Mouse (Mus musculus) hindlimb bud, embryonic 11.5 days (tissue): ENCODE results near the gene Prdm15.

Source experiments
- DNase-seq: peaks from one replicate; pipeline ENCODE4 v3.0.0-alpha.2; 2012; ENCODE audit warnings: low read depth, low spot score; ENCODE audit errors: extremely low spot score

Prdm15 gene

DNA sequence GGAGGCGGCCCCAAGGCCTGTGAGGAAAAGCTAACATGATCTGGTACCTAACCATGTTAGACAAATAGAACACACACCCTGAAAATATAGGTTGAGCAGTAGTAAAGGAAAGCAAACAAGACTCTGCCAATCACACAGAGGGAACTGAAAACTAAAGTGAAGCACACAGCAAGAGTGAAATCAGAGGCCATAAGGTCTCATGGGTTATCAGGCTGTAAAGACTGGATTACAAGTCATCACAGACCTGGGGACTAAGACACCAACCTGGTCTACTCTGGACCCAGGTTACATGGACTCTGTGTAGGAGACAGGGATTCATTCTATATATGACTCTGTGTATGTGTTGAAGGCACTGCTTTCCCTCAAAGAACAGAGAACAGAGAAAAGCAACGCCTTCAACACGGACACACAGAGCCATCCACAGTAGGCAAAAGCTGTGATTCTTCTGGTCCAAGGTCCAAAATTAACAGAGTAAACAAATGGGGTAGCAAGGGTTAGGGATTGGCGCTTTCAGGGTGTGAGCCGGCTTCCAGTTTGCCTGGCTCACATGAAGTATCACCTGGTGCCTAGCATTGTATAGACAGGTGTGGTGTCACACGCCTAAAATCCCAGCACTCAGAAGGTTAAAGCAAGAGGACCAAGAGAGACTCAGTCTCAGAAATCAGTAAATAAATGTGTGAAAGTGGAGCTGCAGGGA lies 28.2 kb downstream of the Prdm15 start:
- DNase-seq: no peak

DNA sequence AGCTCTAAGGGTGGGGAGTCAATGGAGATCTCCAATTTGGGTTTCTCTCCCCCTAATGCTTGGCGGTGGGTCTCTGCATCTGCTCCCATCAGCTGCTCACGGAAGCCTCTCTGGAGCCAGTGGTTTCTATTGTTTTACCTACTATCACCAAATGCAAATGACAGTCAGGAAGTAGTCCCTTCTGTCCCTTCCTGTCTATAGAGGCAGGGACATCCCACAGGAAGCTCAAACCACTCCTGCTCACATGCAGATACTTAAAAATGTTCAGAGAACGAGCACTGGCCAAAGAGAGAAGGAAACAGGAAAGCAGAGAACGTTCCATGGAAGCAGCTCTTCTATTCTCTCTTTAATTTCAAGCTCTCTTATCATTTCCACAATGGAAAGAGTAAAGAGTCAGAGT lies 32.1 kb downstream of the Prdm15 start:
- DNase-seq: no peak

DNA sequence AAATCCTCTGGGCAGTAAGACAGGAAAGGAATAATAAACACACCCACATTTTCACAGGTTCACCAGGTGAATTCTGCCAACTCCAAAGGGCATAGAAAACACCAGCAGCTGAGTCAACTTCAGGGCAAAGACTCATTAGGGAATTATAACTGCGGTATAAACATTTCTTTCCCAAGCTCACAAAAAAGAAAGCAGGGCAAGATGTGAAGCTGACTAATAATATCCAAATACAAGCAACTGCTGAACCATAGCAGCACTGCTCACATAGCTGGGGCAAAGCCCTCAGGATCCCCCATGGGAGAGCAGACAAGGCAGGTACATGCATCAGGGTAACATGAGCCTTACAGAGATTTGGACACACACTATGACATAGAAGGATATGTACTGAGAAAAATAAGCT lies 34.2 kb downstream of the Prdm15 start:
- no peak for DNase-seq

DNA sequence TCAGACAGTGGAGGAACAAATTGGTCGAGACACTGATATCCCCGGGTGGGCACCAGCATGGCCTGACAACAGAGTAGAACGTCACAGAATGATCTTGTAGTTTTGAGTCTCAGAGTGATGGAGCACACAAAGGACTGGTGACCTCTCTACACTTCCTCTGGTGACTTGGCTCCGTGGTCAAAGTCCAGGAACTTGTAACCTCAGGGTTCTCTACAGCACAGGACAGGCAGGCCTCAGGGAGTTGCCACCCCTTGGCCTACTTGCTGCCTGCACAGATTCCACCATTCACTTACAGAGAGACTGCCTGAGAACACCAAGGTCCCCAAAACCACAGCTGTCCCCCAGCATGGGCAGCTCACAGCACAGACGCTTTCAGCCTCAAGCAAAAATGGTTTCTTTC lies 36.4 kb downstream of the Prdm15 start:
- no peak for DNase-seq

DNA sequence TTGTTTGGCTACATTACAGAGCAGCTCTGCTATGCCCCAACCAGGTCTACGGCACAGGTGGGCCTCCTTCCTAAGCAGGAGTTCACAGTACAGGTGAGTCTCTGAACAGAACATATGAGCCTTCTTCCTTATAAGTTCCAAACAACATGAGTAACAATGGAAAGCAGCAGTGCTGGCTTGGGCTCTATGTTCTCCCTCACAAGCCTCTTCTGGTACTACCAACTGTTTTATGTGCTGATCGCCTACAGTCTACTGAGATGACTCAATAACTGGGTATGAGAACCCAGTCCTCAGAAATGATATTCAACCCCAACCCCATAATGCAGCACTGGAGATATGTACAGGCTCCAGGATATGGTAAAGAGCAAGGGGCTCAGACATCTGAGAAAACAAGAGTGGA lies 37.6 kb downstream of the Prdm15 start:
- DNase-seq: no peak

DNA sequence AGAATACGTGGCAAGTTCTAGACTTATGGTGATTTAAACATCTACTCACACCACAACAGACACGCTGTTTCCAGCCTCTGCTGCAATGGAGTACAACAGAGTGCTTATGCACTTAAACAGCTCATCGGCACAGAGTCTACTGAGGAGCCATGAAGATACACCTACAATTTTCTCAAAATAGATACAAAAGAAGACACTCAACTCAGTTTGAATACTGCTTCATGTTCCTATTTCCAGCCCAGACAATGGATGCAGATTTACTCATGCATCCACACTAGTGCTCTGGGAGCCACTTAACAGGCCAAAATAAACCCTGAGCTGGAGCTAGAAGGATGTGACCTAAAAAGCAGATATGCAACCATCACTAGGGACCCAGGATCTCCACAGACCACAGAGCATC lies 42.8 kb downstream of the Prdm15 start:
- DNase-seq: no peak

DNA sequence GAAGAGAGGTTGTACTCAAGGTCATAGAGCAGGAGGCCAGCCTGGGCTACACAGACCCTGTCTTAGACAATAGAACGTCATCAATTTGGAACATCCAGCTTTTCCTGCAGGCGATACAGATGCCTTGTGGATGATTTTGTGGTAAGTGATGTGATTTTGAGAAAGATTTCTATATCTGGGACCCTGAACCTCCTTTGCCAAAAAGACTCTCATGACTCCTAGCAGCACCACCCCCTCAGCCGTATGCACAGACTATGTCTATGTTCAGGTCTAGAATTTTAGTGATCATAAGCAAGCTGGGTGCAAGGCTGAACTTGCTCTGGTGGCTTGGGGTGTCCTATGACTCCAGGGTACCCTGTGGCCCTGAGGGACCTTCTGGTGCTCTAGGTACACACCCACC lies 46.0 kb downstream of the Prdm15 start:
- DNase-seq: no peak

DNA sequence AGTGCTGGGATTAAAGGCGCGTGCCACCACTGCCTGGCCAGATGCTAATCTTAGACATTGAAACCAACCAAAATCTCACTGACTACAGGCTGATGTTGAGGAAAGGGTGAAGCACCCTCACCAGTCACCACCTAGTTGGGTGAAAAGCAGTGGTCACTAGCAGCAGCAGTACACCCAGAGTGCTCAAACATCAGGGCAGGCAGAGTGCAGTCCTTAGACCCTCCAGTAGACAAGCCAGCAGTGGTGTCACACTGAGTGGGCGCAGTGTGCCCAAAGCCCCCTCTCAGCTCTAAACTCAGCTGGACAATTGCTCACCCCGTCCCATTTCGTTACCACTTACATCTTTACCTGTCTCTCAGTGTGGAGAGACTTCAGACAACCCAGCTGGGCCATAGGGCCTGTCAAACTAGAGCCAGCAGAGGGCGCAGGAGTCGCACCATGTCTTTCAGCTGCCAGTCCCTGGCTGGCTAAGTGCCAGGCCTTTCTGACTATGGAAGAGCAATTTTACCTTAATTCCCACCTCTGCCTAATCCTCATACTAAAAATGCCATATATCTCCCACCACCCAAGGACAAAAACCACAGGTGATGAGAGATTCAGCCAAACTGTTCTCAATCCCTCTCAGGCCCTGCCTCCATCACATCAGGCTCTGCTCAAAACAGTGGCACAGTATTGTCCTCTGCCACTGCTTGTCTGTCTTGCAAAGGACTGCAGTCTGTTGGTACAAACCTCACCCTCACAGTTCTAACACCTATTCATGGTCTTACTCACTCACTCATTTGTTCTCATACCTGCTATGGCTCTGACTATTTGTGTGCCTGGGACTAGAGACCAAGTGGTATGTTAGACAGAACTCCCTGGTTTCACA lies 46.7 kb downstream of the Prdm15 start:
- no peak for DNase-seq

DNA sequence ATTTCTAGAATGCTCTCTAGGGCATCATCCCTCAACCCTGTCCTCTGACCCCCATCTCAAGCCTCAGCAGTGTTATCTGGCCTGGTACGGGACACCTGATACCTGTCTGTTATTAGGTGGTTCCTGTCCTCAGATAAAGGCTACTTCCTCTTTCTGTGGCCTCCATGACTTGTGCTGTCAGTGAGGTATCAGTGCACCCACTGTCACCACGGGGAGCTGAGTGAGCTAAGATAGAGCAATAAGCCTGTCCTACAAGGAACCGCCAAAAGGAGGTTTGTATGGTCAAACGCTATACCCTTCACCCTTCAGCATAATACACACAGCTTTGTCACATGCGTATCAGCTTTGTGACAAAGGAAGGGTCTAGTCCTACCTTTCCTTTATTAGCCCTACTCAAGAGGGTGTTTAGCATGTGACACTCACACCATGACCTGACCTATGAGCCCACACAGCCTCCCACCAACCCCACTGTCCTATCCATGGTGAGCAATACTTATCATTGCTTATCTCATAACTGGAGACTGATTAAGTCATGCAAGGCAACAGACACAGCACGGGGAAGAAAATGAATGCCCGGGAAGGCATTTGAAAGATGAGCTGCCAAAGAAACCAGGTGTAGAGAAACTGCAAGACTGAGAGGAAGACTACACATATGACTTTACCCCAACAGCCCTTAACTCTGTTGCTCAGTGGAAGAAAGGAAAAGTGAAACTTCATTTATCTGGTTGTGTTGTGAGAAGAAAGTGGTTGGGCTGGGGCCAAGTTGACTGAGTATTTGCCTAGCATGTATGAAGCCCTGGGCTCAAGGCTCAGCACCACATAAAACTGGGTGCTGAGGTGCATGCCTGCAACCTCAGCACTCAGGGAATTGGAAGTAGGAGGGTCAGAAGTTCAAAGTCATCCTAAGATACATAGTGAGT lies 53.4 kb downstream of the Prdm15 start:
- DNase-seq: no peak

DNA sequence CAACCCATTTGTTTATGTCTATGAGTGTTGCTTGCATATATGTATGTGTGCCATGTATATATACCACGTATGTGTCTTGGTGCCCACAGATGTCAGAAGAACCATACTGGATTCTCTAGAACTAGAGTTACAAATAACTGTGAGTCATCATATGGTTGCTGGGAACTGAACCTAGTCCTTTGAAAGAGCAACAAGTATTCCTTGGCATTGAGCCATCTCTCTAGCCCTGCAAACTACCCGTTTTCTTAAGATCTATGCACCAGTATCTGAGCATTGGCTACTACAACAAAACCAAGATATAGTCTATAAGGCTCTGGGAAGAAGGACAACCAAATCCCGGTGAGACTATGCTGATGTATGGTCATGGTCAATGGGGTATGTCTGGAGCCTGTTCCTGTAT lies 54.4 kb downstream of the Prdm15 start:
- no peak for DNase-seq

DNA sequence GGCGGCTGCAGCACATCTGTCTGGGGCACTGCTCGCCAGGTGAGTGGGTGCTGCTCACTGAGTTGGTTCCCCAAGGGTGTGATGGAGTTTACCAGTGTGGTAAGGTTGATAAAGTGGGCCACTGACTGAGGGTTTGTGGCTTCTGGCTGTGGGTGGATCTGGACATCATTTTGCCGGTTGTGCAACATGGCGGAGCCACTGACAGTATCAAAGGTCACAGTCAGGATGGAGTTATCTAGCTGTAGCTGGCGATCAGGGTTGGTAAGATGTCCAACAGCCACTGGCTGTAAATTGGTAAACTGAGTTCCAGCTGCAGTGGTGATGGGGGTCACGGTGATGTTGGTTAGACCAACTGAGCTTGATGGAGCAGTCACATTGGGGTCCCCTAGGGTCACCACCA lies 57.4 kb downstream of the Prdm15 start:
- DNase-seq: no peak

DNA sequence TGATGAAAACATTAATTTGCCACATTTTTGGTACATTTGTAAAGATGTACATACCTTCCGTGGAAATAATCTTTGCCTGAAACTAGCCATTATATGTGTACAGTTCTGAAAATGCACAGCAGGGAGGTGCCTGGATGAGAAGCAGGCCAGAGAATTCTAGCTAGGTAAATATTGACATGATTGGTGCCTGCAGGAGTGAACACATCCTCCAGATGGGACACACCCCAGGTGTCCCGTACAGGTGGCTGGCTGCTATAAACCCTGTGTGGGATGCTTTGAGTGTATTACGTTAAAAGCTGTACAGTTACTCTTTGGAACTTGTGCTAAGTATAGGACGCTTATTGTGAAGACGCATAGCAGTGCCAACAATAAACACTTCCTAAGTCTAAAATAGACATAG lies 68.6 kb downstream of the Prdm15 start:
- no peak for DNase-seq

DNA sequence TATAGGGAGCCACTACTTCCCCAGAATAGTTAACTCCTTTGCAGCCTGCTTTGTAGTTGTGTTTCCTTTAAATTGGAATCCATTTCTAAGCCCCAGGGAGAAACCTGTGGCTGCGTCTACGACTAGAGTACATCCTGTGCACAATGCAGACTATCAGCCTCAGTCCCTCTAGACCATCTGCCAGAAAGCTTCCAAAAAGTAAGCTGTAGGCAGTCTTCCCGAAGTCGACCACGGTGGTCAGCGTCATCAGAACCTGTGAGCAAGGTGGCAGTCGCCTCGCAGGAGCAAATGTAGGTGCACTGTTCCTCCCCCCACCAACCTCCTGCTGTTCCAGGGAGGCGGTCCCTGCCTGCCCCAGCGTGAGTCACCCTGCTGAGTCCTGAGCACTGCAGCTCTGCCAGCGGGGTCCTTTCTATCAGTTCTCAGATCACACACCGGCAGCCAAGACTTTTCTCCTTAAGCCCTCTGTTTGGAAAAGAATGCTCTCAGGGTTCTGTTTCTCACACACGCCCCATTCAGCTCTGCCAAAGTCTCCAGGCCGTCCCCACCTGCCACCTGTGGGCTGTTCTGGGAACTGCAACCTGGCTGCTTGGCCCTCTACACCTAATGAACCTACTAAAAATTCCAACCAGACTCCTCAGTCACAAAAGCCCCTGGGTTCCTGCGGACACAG lies 73.2 kb downstream of the Prdm15 start:
- no peak for DNase-seq

DNA sequence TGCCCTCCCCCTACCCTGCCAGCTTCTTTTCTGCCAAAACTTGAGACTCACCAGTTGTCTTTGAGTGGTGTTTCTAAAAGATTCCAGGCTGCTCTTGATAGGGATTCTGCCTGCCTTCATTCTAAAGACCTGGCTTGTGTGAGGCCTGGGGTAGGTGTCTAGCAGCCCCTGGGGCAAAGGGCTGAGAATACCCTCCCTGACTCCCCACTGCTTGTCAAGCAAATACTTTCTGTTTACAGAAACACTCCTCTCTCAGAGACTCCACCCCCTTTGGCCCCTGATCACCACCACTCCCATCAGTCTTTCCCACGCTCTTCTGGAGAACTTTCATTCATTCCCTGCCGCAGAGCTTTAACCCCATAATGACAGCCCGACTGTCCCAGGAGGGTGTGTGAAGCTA lies 85.1 kb downstream of the Prdm15 start:
- no peak for DNase-seq

DNA sequence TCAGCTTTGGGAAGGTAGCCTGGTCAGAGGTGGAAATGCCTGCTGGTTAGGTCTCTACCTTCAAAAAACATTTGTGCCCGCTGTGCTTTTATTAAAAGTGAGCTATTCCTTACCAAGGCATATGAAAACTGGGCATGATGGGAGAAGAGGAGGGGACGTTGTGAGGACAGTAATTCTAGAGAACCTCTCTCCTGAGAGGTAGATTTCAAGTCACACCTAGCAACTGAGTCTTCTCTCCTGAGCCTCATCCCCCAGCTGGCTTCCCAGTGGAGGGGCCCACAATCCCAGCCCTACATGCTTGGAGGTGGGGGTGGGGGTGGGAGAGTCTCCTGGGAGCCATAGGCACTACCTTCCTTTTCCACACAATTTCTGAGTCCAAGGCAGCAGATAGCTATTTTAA lies 87.0 kb downstream of the Prdm15 start:
- DNase-seq: no peak

DNA sequence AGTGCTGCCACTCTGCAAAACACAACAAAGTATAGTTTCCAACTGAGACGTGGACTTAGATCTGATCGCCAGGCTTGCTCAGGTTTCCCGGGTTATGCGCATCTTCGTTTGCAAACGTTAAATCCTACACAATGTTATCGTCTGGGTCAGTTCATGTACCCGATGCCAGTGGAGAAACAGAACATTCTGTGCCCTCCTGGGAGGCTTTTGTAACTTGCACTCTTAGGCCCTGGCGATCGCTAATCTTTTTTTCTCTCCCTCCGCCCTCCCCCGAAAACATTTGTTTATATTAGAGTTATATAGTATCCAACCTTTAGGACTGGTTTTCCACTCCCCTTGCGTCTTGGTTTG lies 87.7 kb downstream of the Prdm15 start:
- DNase-seq: no peak

DNA sequence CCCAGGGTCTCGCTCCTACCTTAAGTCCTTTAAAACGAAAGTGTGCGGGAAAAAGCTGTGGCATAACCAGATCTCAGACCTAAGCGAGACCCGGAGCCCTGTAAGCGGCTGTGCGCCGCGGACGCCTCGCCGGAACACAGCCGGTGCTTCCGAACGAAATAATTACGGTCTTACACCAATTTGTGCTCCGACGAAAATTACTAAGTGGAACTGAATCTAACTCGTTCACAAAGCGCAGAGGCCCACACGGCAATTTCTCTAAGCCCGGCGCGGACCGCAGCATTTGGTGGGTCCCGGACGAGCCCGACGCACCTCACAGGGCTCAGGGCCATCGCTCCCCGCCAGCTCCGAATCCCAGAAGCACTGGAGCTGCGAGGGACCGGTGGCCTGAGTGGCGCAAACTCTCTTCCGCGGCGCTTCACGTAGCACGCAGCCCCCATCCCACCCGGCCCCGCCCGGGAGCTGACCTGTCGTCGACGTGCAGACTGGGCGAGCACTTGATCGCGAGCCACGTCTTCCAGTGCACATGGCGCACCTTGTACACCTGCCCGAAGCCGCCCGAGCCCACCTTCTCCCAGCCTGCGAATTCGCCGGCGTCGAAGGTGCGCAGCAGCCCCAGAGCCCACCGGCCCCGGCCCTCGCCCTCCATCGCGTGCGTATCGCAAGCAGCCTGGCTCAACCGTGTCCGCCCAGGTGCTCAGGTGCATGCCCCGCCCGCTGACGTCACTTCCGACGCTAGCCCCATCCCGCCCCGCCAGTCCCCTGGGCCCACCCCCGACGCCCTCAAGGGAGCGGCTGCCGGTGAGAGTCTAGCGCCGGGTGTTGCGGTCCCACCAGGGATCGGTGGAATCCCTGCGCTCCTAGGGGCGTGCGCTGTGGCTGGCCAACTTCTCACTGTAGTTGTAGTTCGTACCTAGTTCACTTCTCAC lies 88.3 kb downstream of the Prdm15 start, which contains the start of gene Ripk4:
Ripk4 (minus strand) TSS at position 727 of the 929 bp plus-strand sequence.
- no peak for DNase-seq

DNA sequence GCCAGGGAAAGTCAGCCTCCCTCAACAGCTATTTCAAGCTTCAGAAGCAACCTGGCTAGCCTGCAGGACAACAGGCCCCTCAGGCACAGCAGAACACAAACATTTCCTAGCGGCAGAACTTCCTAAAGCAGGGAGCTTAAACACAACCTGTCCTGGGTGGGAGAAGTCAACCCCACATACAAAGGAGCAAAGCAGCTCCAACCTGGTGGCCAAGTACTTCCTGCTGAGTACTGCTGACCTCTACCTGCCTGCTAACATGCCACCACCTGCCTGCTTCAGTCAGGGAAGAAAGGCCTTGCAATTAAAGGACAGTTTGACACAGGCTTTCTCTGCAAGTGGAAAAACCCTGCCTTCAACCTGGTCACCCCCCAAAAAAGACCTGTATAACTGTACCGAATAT lies 89.9 kb downstream of the Prdm15 start:
- no peak for DNase-seq

DNA sequence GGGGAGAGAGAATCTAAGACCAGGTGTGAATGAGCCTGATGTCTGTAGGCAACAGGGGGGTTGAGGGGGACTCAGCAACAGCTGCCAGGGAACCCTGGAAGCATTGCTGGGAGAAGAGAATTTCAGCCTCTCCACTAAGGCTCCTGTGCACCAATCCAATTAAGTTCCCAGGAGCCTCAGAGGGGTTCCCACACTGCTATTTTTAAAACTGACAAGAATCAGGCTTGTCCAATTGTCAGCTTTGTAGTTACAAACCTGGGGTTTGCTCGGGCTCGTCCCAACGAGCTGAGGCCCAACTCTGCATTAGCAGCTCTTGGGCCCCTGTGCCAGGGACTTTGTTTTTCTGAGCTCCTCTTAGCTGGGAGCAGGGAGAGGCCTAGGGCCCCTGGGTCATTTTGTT lies 92.0 kb downstream of the Prdm15 start:
- DNase-seq: no peak

DNA sequence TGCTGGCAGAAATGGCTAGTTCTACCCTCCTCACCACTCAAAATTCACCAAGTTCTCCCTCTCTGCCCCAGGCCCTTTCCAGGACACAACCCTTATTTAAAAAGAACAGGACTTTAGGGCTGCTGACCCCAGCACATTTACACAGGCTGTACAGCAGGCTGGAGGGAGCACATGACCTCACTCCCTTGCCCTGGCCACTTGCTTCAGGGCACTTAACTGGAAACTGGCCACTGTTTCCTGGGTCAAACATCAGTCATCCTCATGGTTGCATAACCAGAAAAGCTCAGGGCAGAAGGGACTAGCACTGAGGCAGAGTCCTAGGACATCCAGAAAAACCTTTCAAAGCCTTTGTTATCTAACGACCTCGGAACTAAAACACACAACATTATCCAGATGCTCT lies 93.4 kb downstream of the Prdm15 start:
- DNase-seq: no peak
